Mouse (Mus musculus): ENCODE results near the gene Fam216a.

The Fam216a gene

DNA sequence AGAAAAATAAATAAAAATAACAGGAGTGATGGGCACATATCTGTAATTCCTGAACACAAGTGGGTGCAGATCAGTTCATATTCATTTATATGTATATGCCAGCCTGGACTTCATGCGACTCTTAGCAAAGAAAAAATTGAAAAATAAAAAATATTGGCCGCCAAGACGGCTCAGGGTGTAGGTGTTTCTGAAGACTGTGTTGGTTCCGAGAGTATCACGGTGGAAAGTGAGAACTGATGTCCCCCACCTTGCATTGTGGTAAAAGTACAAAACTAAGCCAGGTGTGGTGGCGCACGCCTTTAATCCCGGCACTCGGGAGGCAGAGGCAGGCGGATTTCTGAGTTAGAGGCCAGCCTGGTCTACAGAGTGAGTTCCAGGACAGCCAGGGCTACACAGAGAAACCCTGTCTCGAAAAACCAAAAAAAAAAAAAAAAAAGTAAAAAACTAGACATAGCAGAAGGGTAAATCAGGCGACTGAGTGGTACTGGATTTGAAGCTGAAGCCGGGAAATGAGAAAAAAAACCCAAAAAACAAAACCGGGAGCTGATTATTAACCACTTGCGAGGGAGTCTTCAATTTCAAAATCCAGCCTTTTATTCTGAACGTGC is 19.1 kb upstream of the Fam216a start:
- DNase-seq (ENCODE audit: inconsistent age in 2 of 2, low spot score in 1 of 2): peak in 1 of 2 experiments; percentile 50

DNA sequence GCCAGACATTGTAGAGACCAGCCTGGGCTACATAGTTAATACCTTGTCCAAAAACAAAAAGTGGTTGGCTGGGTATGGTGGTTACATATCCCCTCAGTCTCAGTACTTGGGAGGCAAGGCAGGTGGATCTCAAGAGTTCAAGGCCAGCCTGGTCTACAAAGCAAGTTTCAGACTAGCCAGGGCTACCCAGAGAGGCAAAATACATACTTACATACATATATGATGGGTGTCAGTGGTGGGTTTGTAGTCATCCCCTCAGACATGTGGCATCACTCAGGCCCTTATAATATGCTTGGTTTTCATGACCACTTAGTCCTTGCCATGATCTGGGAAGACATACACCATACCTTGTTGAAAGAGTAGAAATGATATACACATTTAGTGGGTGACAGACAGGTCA is 18.5 kb upstream of the Fam216a start:
- DNase-seq (ENCODE audit: inconsistent age in 2 of 2, low spot score in 1 of 2): peak in 1 of 2 experiments; percentile 31

DNA sequence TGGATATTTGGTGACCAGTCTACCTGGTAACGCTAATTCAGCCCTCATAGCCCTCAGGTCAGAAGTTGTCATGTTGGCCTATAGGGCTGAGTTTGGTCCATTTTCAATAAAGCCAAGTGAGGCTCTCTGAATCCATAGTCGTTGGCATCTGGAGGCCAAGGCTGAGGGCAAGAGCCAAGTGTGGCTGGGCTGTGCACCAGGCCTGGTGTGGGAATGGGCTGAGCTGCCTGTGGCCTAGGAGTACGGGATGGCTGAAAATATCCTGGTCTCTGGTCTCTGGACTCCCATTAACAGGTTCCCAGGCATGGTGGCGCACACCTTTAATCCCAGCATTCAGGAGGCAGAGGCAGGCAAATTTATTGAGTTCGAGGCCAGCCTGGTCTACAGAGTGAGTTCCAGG is 17.8 kb upstream of the Fam216a start:
- peak in 1 of 2 experiments; percentile 30 for DNase-seq (ENCODE audit: inconsistent age in 2 of 2, low spot score in 1 of 2)

DNA sequence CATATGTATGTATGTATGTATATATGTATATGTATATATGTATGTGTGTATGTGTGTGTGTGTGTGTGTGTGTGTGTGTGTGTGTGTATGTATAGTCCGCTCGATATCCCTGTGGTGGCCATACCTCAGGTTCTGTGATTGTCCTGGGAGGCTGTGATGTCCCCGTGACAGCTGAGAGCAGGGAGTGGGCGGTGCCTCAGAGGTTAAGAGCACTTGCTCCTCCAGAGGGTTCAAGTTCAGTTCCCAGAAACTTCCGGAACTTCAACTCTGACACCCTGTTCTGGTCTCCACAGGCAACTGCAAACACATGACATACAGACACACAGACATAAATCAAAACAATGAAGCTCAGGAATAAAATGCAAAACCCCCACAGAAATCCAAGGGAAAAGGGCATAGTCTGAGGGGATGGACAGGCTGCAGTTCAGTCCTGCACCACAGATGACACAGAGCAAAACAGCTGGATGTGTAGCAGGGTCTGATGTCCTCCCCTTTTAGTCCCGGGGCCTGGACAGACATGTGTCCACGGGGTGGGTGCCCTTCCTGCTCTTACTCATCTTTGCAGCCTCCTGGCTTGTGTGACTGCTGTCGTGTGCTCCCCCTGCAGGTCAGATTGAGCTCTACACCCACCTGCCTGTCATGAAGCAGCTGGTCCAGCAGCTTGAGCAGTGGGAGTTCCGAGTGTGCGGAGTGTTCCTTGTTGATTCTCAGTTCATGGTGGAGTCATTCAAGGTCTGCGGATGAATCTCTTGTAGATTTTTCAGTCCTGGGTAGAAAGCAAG is 7.4 kb upstream of the Fam216a start:
- DNase-seq (ENCODE audit: inconsistent age in 2 of 2, low spot score in 1 of 2): peak; percentile 80 to 91

DNA sequence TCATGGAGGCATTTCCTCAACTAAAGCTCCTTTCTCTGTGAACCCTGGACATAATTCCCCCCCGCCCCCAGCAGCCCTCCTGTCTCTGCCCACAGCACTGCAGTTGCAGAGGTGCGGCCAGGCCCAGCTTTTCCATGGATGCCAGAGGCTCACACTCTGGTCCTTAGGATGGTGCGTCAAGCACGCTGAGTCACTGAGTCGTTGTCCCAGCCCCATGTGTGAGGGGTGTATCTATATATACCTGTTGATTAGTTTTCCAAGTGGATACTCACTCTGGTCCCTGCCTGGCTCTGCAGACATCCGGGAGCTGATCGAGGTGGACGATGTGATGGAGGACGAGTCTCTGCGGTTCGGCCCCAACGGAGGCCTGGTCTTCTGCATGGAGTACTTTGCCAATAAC is 6.0 kb upstream of the Fam216a start:
- DNase-seq (ENCODE audit: inconsistent age in 2 of 2, low spot score in 1 of 2): no peak

DNA sequence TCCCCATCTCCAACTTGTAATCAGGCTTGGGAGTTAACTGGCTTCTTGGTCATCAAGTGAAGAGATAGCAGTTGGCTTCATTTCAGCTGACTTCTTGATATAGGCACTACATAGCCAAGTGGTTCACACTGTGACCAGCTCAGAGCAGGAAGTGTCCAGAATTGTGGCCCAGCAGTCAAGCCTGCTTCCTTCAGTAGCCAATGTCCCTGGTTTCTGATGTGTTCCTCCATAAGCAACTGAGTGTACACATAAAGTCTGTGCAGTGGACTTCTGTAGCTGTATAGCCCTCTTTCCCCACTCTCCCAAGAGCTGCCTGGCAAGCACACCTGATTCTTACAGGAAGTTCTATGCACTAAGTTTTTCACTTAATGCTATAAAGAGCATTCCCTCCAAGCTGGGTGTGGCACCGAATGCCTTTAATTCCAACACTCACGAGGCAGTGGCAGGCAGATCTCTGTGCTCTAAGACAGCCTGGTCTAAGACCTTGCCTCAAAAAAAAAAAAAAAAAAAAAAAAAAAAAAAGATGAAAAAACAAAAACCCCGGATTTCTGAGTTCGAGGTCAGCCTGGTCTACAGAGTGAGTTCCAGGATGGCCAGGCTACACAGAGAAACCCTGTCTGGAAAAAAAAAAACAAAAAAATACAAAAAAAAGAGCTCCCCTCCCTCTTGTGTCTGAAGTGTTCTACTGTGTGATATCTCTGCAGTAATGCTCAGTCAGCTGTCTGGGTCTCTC is 5.1 kb upstream of the Fam216a start:
- DNase-seq (ENCODE audit: inconsistent age in 2 of 2, low spot score in 1 of 2): no peak

DNA sequence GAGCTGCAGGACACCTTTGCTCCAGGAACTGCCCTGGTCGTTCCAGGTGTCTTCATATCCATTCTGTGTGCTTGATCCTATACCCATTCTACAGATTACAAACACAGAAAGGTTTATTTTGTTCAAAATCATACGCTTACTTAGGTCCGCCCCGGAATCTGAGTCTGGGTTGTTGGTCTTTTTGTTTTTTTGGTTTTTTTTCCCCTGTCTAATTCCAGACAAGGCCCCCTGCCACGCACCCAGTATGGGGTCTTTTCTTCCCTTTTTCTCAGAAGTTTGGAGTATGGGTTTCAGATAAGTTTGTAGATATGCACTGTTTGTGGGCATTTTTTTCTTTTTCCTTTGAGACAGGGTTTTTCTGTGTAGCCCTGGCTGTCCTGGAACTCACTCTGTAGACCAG is 714 bp upstream of the Fam216a start:
- peak in 1 of 2 experiments; percentile 30 for DNase-seq (ENCODE audit: inconsistent age in 2 of 2, low spot score in 1 of 2)

DNA sequence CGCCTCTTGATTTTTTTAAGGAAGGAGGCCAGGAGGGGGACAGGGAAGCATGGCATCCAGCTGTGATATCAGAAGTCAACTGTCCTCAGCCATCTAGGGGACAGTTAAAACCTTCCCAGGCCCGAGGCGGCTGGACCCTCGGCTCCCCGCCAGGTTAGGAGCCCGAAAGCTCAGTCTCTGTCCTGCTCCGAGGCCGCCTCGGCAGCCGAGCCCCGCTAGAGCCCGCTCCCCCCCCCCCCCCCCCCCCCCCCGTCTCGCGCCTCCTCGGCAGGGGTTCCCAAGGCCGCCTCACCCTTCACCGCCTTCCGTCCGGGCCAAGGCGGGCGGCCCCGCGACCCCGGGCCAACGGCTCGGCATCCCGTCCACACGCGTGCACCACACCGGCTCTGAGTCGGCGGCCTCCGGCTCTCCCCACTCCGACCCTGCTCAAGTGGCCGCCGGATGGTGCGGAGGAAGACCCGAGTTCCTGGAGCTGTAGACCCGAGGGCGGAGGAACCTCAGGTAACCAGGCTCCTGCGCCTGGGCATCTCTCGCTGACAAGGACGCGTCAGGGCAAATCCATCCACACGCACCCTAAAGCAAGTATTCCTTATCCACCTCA is 473 bp downstream of the Fam216a start, which contains the start of gene Gpn3:
Gene Gpn3, plus strand, starts transcription at position 286 of the 601 bp plus-strand sequence.
- DNase-seq (ENCODE audit: inconsistent age in 2 of 2, low spot score in 1 of 2): no peak

DNA sequence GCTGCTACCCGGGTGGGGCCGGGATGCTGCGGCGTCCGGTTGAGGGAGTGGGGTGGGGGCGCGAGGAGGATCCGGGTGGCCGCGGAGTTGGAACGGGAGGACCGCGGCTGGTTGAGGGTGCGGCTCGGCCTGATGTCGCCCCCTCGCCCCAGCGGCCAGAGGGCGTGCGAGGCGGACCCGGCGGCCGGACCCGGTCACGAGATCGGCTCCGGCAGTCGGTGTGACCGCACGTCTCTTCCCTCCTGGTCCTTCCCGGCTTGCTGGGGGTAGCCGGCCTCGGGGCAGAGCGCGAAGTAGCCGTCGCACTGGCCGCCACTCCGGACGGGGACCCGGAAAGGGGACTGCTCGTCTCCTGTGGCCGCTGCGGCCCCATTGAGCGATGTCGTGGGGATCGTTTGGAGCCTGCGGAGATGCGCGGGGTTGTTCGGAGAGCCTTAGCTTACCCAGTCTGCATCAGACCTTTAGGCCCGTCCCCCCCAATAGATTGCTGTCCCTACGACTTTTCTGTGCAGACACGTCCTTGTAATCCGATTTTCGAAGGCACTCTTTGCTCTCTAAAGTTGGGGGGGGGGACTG is 17.6 kb downstream of the Fam216a start:
- no peak for DNase-seq (ENCODE audit: inconsistent age in 2 of 2, low spot score in 1 of 2)

DNA sequence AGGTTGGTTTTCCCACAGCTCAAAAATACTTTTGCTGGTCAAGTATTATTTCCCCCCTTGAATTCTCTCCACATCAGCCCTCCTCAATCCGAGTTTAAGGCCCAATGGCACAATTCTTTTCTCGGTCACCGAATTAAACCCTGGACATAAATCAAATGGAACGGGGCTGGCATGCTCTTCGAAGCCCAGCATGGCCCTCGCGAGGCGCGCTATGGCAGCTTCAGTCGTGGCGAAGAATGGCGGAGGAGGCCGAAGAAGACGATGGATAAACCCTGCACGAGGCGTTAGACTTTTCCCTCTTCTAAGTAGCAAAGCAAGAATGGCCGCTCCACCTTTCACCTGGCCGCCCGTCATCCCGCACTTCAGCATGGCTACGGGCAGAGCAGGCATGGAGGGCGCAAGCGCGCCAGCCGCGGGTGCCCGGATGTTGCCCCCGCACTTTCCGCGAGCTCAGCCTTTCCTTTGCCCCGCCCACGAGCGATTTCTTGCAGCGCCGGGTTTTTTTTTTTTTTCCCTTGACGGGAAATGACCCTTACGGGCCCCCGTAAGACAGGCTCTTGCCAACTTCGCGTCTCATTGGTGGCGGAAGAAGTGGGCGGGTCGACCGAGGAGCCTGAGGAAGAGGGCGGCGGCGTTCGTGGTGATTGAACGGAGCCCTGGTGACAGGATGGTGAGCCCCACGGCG is 18.2 kb downstream of the Fam216a start, which contains the start of the genes Rad9b and Vps29:
Gene Rad9b, minus strand, starts transcription at position 427 of the 685 bp plus-strand sequence.
Gene Vps29, plus strand, starts transcription at position 563 of the 685 bp plus-strand sequence.
- peak; percentile 98 to 99 for DNase-seq (ENCODE audit: inconsistent age in 2 of 2, low spot score in 1 of 2)

DNA sequence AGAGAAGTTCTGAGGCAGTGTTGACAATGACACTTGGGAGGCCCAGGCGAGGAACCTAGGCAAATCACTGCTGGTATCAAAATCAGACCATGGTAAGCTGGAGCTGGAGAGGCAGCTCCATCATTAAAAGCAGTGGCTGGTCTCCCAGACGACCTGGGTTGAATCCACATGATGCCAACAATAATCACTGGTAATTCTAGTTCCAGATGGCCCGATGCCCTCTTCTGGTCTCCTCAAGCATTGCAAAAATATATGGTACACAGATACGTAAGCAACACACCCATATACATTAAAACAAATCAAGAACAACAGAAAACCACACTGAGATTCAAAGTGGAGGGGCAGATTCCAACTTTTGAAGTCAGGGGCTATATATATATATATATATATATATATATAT is 26.4 kb downstream of the Fam216a start:
- no peak for DNase-seq (ENCODE audit: inconsistent age in 2 of 2, low spot score in 1 of 2)

DNA sequence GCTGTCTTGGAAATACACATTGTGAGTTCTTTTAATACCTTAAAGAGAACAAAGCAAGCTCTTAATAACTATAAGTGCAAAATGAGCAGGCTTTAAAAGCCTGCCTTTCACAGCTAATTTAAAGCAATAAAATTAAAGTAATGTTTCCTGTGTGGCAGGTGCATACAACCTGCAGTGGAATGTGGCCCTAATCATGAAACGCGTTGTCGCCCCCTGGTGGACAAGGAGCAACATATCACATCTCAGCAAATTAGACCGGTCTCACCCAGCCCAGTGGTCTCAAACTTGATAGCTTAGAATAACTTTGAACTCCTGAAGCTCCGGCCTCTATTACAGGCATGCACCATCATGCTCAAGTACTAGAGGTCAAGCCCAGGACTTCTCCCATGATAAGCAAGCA is 27.9 kb downstream of the Fam216a start:
- DNase-seq (ENCODE audit: inconsistent age in 2 of 2, low spot score in 1 of 2): peak; percentile 64 to 90

DNA sequence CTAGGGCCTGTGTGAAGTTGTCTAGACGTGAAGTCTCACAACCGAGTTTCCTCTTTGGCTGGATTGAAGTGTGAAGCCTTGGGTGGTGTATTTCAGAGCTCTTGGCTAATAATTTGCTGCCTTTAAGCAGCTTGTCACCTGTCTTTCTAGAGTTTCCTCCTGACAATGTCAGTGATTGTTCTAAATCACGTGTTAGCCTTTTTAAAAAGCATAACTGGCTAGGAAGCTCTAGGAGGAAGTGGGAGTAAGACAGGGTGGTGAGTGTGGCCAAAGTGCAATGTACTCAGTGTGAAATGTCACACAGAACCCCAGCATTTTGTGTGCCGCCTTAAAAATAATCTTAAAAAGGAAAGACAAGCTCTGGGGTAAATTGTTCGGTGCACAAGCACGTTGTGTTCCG is 28.4 kb downstream of the Fam216a start:
- no peak for DNase-seq (ENCODE audit: inconsistent age in 2 of 2, low spot score in 1 of 2)

DNA sequence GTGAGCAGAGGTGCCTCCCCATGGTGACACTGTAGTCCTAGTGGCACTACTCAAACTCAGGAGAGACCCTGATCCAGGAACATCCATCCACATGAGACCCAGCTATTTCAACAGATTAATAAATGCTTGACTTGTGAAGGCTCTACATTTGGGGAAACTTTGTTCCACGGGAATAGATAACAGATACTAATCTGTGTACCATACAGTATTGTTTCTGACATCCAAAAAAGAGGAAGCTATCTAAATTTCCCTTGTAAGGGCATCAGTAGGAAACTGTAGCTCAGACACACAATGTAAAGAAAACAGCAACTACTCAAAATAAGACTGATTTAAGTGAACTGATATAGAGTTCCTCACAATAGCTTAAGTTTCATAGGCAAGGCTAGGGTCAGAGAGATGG is 29.3 kb downstream of the Fam216a start:
- no peak for DNase-seq (ENCODE audit: inconsistent age in 2 of 2, low spot score in 1 of 2)

DNA sequence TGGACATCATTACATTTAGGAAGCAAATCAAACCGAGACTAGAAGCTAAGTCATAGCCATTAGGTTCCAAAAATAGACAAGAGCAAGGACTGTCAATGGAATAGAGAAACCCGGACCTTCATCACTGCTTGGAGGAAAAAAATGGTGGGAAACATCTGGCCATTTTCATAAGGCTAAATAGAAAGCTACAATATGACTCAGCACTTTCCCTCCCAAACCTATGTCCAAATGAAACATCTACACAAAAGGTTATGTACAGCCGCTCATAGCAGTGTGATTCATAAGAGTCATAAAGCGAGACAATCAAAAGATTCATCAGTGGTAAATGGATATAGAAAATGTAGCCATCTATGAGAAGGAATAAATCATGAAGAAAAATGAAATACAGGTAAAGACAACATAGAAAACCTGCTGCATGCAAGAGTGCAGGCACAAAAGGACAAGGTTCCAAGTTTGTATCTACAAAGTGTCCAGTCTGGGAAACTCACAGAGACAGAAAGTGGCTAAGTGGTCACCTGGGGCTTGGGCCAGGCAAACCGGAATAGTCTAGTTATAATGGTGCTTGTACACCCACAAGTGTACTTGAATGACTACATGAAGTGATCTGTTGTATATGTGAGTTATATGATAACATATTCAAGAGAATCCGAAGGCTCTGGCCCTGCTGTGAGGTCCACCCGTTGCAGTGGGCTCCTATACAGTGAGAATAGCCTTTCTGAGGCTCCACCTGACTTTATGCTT is 35.4 kb downstream of the Fam216a start:
- no peak for DNase-seq (ENCODE audit: inconsistent age in 2 of 2, low spot score in 1 of 2)

DNA sequence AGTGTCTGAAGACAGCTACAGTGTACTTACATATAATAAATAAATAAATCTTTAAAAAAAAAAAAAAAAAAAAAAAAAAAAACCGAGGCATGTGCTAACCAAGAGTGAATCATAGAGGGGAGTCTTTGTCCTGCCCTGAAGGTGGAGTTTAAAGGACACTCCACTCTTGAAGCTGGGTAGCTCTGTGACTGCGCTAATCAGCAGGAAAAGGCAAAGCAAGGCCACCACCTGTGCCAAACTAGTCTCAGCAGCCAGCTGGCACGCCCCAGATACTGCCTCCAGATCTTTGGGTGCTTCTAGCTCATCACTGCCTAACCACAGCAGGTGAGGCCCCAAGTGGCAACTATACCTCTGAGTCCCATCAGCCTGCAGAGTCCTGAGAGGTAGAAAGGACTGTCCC is 37.5 kb downstream of the Fam216a start:
- peak in 1 of 2 experiments; percentile 61 for DNase-seq (ENCODE audit: inconsistent age in 2 of 2, low spot score in 1 of 2)

DNA sequence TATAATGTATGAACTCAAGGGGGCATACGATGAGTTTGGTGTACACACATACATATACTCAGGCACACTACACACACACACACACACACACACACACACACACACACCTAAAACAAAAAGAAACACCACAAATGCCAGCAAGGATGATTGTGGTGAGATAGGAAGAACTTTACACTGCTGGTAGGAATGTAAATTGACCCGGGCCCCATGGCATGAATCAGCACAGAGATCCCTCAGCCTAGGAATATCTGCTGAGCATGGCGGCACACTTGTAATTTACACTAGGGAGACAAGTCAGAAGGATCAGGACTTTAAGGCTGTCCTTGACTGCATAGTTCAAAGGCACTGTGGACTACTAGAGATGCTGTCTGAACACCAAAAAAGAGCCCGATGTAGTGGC is 41.9 kb downstream of the Fam216a start:
- peak in 1 of 2 experiments; percentile 42 for DNase-seq (ENCODE audit: inconsistent age in 2 of 2, low spot score in 1 of 2)

DNA sequence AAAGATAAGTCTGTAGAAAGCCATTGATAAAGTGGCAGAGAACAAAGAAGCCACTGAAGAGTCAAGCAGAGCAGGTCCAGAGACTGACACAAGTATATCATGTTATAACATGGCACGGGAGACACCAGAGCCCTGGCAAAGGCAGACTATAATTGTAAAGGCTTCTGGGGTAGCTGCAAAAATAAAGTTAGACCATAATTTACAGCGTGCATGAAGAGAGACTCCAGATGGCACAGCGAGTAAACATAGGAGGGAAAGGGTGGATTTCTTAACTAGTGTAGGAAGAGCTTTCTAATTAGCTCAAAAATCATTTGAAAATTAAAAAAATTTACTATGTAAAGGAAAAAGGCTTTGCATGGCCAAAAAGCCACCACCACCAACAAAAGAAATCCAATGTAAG is 44.9 kb downstream of the Fam216a start:
- no peak for DNase-seq (ENCODE audit: inconsistent age in 2 of 2, low spot score in 1 of 2)

DNA sequence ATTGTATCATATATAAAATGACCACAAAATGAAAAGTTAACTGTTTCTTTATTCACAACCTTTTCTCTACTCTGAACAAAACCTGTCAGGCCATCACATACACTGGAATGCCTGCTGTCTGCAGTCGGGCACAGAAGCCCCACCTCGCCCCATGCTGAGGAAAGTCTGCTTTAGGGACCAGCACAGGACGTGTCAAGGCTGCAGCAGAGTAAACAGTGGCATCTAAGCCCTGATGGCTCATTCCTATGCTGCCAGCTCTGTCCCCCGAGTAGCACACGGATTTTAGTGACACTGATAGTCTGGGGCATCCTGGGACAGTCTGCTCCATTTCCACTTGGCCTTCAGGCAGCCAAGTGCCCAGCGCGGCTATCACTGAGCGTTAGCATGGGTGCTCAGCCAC is 46.7 kb downstream of the Fam216a start:
- DNase-seq (ENCODE audit: inconsistent age in 2 of 2, low spot score in 1 of 2): no peak
